Mouse (Mus musculus): Measurements from ENCODE around the gene Clba1. TPM values are rescaled to one million over a fixed set of nuclear protein-coding genes. Genes with fewer than 3 reads are reported as not detected.
A peak's percentile ranks its signal among the peaks of the same experiment; 100 is the strongest.

Clba1 gene
- total RNA-seq, 1 experiment = 5.0 TPM

DNA sequence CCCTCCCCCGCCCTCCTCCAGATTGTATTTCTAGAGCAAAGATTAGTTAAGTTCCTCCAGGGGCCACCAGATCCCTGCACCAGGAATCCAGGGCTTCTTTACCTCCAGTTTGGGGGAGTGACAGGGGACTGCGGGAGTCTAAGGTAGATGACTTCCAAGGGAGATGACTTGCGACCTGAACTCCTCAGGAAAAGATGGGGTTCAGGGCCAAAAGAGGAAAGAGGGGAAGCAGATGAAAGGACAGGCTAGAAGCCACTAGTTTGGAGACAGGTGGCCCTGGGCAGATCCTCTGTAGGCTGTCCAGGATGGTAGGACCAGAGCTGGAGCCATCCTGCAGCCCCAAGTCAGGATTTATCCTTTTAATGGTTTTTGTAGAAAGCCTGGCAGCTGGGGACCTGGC, 5.8 kb upstream of the Clba1 start:
- DNase-seq (ENCODE audit: low read depth, low spot score) = no peak

DNA sequence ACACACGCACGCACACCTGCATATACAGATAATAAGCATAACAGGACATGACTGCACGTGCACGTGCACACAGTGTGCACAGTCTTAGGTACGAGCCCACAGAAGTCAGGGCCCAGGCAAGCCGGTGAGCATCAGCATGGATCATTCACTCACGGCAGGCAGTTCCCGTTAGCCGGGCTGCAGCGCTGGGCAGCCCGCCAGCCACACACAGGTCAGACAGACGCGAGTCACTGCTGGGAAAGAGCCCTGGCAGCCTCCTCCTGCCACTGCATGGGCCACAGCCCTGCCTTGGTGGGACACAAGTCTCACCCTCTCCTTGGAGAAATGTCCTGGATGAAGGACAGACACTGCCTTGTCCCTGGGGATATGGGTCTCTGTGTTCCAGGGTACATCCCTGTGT, 4.7 kb upstream of the Clba1 start:
- H3K4me1 ChIP-seq (ENCODE audit: control insufficient read depth in 2 of 2, insufficient read depth in 2 of 2, low read length in 2 of 2, poor library complexity in 1 of 2) = peaks cover 0 to 12% of the 10 kb centered on the region in 2 experiments; a peak in 3 of 4 replicates
- no peak overlapping the region for H3K9ac ChIP-seq (ENCODE audit: insufficient read depth, low read depth, low read length, poor library complexity, severe bottlenecking)
- H3K27ac ChIP-seq (ENCODE audit: insufficient read depth, low read depth, low read length, poor library complexity, severe bottlenecking) = no peak overlapping the region
- no peaks in the 10 kb centered on the region for H3K36me3 ChIP-seq (ENCODE audit: control insufficient read depth, insufficient read depth, low read length, poor library complexity, severe bottlenecking)
- no peak for TF ChIP-seq HCFC1 (IDR thresholded peaks at IDR 0.05; ENCODE audit: borderline replicate concordance, insufficient read depth, low read length)
- TF ChIP-seq CHD2 (IDR thresholded peaks at IDR 0.05; ENCODE audit: low read depth, low read length) = no peak
- no peak for TF ChIP-seq ZNF384 (IDR thresholded peaks at IDR 0.05; ENCODE audit: low read depth, low read length)
- no peak for TF ChIP-seq MAFK (IDR thresholded peaks at IDR 0.05; ENCODE audit: insufficient read depth, low read depth, low read length)
- TF ChIP-seq ZC3H11A (IDR thresholded peaks at IDR 0.05; ENCODE audit: borderline replicate concordance, low read depth, low read length) = no peak
- no peak overlapping the region for H3K4me3 ChIP-seq (ENCODE audit: insufficient read depth in 1 of 2, low read depth in 1 of 2, low read length in 2 of 2, poor library complexity in 1 of 2, severe bottlenecking in 1 of 2)
- DNase-seq (ENCODE audit: low read depth, low spot score) = no peak
- H3K9me3 ChIP-seq (ENCODE audit: control insufficient read depth, insufficient read depth, low read depth, low read length) = no peaks in the 10 kb centered on the region
- in situ Hi-C loops (cut with MboI; ENCODE audit: low sequenced_read_pairs in 2 of 2, unreplicated experiment in 2 of 2) = no loop called here

More for the DNA sequence above, 5.8 kb upstream of the Clba1 start:
- no peak overlapping the region for H3K9ac ChIP-seq (ENCODE audit: insufficient read depth, low read depth, low read length, poor library complexity, severe bottlenecking)
- TF ChIP-seq MAFK (IDR thresholded peaks at IDR 0.05; ENCODE audit: insufficient read depth, low read depth, low read length) = no peak
- TF ChIP-seq CHD2 (IDR thresholded peaks at IDR 0.05; ENCODE audit: low read depth, low read length) = no peak
- no peak for TF ChIP-seq ZC3H11A (IDR thresholded peaks at IDR 0.05; ENCODE audit: borderline replicate concordance, low read depth, low read length)
- TF ChIP-seq ZNF384 (IDR thresholded peaks at IDR 0.05; ENCODE audit: low read depth, low read length) = no peak
- no peak for TF ChIP-seq HCFC1 (IDR thresholded peaks at IDR 0.05; ENCODE audit: borderline replicate concordance, insufficient read depth, low read length)
- no peaks in the 10 kb centered on the region for H3K36me3 ChIP-seq (ENCODE audit: control insufficient read depth, insufficient read depth, low read length, poor library complexity, severe bottlenecking)
- no peaks in the 10 kb centered on the region for H3K9me3 ChIP-seq (ENCODE audit: control insufficient read depth, insufficient read depth, low read depth, low read length)
- in situ Hi-C loops (cut with MboI; ENCODE audit: low sequenced_read_pairs in 2 of 2, unreplicated experiment in 2 of 2) = no loop called here
- H3K4me3 ChIP-seq (ENCODE audit: insufficient read depth in 1 of 2, low read depth in 1 of 2, low read length in 2 of 2, poor library complexity in 1 of 2, severe bottlenecking in 1 of 2) = no peak overlapping the region
- H3K4me1 ChIP-seq (ENCODE audit: control insufficient read depth in 2 of 2, insufficient read depth in 2 of 2, low read length in 2 of 2, poor library complexity in 1 of 2) = peaks cover 0 to 14% of the 10 kb centered on the region in 2 experiments; a peak in 3 of 4 replicates
- no peak overlapping the region for H3K27ac ChIP-seq (ENCODE audit: insufficient read depth, low read depth, low read length, poor library complexity, severe bottlenecking)

DNA sequence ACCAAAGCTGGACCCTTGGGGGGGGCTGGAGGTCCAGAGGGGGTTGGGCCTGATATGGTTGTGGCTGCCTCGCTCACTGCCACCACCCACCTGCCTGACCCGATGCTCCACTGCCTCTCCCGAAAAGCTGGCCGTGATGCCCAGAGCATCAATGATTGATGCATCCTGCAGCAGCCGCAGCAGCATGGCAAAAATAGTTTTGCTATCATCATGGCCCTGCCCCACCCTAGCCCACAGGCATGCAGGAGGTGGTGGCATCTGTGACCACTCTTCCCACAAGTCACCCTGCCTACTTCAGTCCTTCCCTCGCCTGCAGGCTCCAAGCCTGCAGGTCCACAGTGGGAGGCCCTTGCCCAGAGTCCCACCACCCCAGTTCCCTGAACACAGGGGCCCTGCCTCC, 2.7 kb upstream of the Clba1 start:
- H3K27ac ChIP-seq (ENCODE audit: insufficient read depth, low read depth, low read length, poor library complexity, severe bottlenecking) = no peak overlapping the region
- no peak overlapping the region for H3K9ac ChIP-seq (ENCODE audit: insufficient read depth, low read depth, low read length, poor library complexity, severe bottlenecking)
- no peaks in the 10 kb centered on the region for H3K9me3 ChIP-seq (ENCODE audit: control insufficient read depth, insufficient read depth, low read depth, low read length)
- no peaks in the 10 kb centered on the region for H3K36me3 ChIP-seq (ENCODE audit: control insufficient read depth, insufficient read depth, low read length, poor library complexity, severe bottlenecking)
- DNase-seq (ENCODE audit: low read depth, low spot score) = no peak
- peaks cover 0 to 11% of the 10 kb centered on the region in 2 experiments; a peak in 2 of 4 replicates for H3K4me1 ChIP-seq (ENCODE audit: control insufficient read depth in 2 of 2, insufficient read depth in 2 of 2, low read length in 2 of 2, poor library complexity in 1 of 2)
- H3K4me3 ChIP-seq (ENCODE audit: insufficient read depth in 1 of 2, low read depth in 1 of 2, low read length in 2 of 2, poor library complexity in 1 of 2, severe bottlenecking in 1 of 2) = no peak overlapping the region
- TF ChIP-seq HCFC1 (IDR thresholded peaks at IDR 0.05; ENCODE audit: borderline replicate concordance, insufficient read depth, low read length) = no peak
- no peak for TF ChIP-seq MAFK (IDR thresholded peaks at IDR 0.05; ENCODE audit: insufficient read depth, low read depth, low read length)
- TF ChIP-seq ZC3H11A (IDR thresholded peaks at IDR 0.05; ENCODE audit: borderline replicate concordance, low read depth, low read length) = no peak
- TF ChIP-seq ZNF384 (IDR thresholded peaks at IDR 0.05; ENCODE audit: low read depth, low read length) = no peak
- TF ChIP-seq CHD2 (IDR thresholded peaks at IDR 0.05; ENCODE audit: low read depth, low read length) = no peak
- in situ Hi-C loops (cut with MboI; ENCODE audit: low sequenced_read_pairs in 2 of 2, unreplicated experiment in 2 of 2) = no loop called here

DNA sequence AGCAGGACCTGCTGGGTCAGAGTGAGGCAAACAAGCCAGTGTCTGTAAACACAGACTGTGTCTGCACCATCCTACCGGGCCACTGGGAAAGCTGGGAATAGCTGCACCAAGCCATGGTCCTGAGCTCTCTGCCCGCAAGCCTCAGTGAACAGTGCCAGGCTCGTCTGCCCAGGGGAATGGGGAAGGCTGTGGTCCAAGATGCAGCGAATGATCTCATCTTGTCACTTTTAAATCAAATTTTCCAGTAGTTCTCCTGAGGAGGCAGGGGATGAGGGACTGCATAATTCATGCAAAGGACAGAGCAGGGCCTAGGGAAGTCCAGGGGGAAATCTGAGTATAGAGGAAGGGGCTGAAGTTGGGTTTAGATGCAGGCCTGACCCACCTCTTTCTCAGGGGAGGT, 941 bp upstream of the Clba1 start:
- no peak overlapping the region for H3K27ac ChIP-seq (ENCODE audit: insufficient read depth, low read depth, low read length, poor library complexity, severe bottlenecking)
- TF ChIP-seq CHD2 (IDR thresholded peaks at IDR 0.05; ENCODE audit: low read depth, low read length) (no peak), ZC3H11A (IDR thresholded peaks at IDR 0.05; ENCODE audit: borderline replicate concordance, low read depth, low read length) (no peak), HCFC1 (IDR thresholded peaks at IDR 0.05; ENCODE audit: borderline replicate concordance, insufficient read depth, low read length) (no peak), ZNF384 (IDR thresholded peaks at IDR 0.05; ENCODE audit: low read depth, low read length) (no peak), MAFK (IDR thresholded peaks at IDR 0.05; ENCODE audit: insufficient read depth, low read depth, low read length) (no peak)
- no peaks in the 10 kb centered on the region for H3K9me3 ChIP-seq (ENCODE audit: control insufficient read depth, insufficient read depth, low read depth, low read length)
- H3K36me3 ChIP-seq (ENCODE audit: control insufficient read depth, insufficient read depth, low read length, poor library complexity, severe bottlenecking) = no peaks in the 10 kb centered on the region
- H3K4me1 ChIP-seq (ENCODE audit: control insufficient read depth in 2 of 2, insufficient read depth in 2 of 2, low read length in 2 of 2, poor library complexity in 1 of 2) = peaks cover 0 to 8% of the 10 kb centered on the region in 2 experiments; a peak in 2 of 4 replicates
- H3K4me3 ChIP-seq (ENCODE audit: insufficient read depth in 1 of 2, low read depth in 1 of 2, low read length in 2 of 2, poor library complexity in 1 of 2, severe bottlenecking in 1 of 2) = no peak overlapping the region
- in situ Hi-C loops (cut with MboI; ENCODE audit: low sequenced_read_pairs in 2 of 2, unreplicated experiment in 2 of 2) = no loop called here
- no peak for DNase-seq (ENCODE audit: low read depth, low spot score)
- H3K9ac ChIP-seq (ENCODE audit: insufficient read depth, low read depth, low read length, poor library complexity, severe bottlenecking) = no peak overlapping the region

DNA sequence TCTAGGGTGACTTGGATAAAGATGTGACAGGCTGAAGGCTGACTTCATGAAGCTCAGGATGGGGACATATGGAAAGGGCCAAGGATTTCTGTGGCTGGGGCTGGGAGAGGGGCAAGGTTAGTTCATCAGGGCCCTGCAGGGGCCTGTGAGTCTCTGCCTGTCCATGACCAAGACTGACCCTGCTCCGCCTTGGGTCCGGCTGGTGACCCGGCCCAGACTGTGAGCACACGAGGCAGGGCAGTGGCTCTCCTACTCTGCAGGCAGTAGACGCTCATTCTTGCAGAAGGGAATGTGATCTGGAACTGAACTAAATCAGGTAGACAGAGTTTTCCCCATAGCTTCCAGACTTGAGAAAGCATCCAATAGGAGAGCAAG, 538 bp upstream of the Clba1 start:
- Histone ChIP-seq H3K4me3 (ENCODE audit: insufficient read depth in 1 of 2, low read depth in 1 of 2, low read length in 2 of 2, poor library complexity in 1 of 2, severe bottlenecking in 1 of 2) (peak overlapping the region; percentile 59 to 67; a peak in 3 of 4 replicates), H3K9ac (ENCODE audit: insufficient read depth, low read depth, low read length, poor library complexity, severe bottlenecking) (no peak overlapping the region), H3K9me3 (ENCODE audit: control insufficient read depth, insufficient read depth, low read depth, low read length) (no peaks in the 10 kb centered on the region), H3K36me3 (ENCODE audit: control insufficient read depth, insufficient read depth, low read length, poor library complexity, severe bottlenecking) (no peaks in the 10 kb centered on the region), H3K27ac (ENCODE audit: insufficient read depth, low read depth, low read length, poor library complexity, severe bottlenecking) (no peak overlapping the region), H3K4me1 (ENCODE audit: control insufficient read depth in 2 of 2, insufficient read depth in 2 of 2, low read length in 2 of 2, poor library complexity in 1 of 2) (peaks cover 0 to 8% of the 10 kb centered on the region in 2 experiments; a peak in 2 of 4 replicates)
- TF ChIP-seq CHD2 (IDR thresholded peaks at IDR 0.05; ENCODE audit: low read depth, low read length) (no peak), MAFK (IDR thresholded peaks at IDR 0.05; ENCODE audit: insufficient read depth, low read depth, low read length) (no peak), ZC3H11A (IDR thresholded peaks at IDR 0.05; ENCODE audit: borderline replicate concordance, low read depth, low read length) (no peak), ZNF384 (IDR thresholded peaks at IDR 0.05; ENCODE audit: low read depth, low read length) (no peak), HCFC1 (IDR thresholded peaks at IDR 0.05; ENCODE audit: borderline replicate concordance, insufficient read depth, low read length) (no peak)
- no peak for DNase-seq (ENCODE audit: low read depth, low spot score)
- in situ Hi-C loops (cut with MboI; ENCODE audit: low sequenced_read_pairs in 2 of 2, unreplicated experiment in 2 of 2) = no loop called here
